Mouse (Mus musculus): Measurements from ENCODE around the gene Ahnak2.
A peak's percentile ranks its signal among the peaks of the same experiment; 100 is the strongest.

Ahnak2 gene

GRCm38 (mm10) chr12:112734881-112735655 is 67.4 kb downstream of the Ahnak2 start:
- no peak for DNase-seq (ENCODE audit: low read depth, low spot score)

- DNase-seq (ENCODE audit: low read depth, low spot score): no peak
Observed at GRCm38 (mm10) chr12:112734108-112734820, 68.2 kb downstream of the Ahnak2 start.

DNA sequence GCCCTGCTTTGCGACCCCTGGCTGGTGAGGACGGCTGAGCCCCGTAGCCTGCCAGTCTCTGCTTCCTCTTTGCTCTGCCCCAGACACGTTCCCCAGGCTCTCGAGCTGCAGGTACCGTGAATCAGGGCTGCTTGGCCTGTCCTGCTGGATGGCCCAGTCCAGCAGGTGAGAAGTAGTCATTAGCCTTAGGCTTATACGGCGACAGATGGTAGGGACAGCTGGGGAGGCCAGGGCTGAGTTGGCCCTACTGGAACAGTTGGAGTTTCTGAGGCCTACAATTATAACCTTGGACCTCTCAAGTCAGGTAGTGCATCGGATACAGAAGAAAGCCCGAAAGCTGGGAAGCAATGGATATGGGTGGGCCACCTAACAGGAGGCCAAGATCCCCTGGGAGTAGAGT is 69.9 kb downstream of the Ahnak2 start:
- no peak for DNase-seq (ENCODE audit: low read depth, low spot score)

DNA sequence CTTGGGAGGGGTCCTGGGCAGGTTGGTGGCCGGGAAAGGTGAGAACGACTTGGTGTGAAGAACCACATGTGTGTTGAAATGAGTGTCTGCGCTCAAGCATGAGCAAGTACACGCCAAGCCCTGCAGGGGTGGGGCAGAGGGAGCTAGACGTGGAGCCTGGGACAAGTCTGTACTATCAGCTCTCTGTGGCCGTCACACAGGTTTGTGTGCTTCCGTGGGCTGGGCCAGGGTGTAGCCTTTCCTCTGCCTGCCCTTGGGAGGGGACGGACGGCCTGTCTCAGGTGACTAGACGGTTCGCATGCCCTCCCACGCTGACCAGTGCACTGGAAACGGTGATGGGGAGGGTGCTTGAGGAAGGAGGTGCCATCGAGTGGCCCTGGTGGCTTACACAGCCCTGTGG is 71.6 kb downstream of the Ahnak2 start:
- no peak for DNase-seq (ENCODE audit: low read depth, low spot score)

DNA sequence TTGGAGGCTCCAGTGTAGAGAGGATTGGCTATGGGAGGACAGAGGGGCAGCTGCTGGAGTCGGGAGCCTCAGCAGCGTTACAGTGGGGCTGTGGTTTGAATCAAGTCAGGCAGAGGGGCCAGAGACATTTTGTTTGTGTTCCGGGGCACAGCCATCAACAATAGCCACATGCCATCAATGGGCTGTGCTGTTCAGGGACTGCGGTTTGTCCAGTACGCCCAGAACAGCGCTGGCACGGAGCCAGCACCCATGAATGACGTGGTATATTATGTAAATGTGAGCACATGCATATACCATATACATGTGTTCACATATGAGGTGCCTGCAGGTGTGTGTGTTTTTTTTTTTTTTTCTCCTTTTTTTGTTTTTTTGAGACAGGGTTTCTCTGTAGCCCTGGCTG is 74.7 kb downstream of the Ahnak2 start:
- no peak for DNase-seq (ENCODE audit: low read depth, low spot score)

- DNase-seq (ENCODE audit: low read depth, low spot score): peak; percentile 49
Observed at GRCm38 (mm10) chr12:112724077-112724805, 78.2 kb downstream of the Ahnak2 start.

GRCm38 (mm10) chr12:112723445-112723844 is 79.0 kb downstream of the Ahnak2 start:
- DNase-seq (ENCODE audit: low read depth, low spot score): no peak

DNA sequence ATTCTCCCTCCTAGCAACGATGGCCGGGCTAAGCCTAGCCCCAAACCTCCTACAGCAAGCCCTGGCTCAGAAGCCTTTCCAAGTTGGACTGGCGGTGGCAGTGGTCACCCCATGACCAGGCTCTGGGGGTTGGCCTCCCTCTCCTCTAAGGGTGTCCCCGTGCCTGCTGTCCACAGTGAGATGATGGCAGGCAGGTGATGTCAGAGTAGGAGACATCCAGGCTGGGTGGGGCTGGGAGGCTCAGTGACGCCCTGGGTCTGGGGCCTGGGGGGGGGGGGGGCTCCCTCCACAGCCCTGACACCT is 79.5 kb downstream of the Ahnak2 start:
- no peak for DNase-seq (ENCODE audit: low read depth, low spot score)

- no peak for DNase-seq (ENCODE audit: low read depth, low spot score)
Observed at GRCm38 (mm10) chr12:112722240-112723027, 80.0 kb downstream of the Ahnak2 start.

Data from WW6 (cell line).